Mouse (Mus musculus): ENCODE results near the gene B3galnt2. TPM values are rescaled to one million over a fixed set of nuclear protein-coding genes. Genes with fewer than 3 reads are reported as not detected.
"Not testable (repeated sequence)": the region's sequence is repeated elsewhere in the genome, so short reads cannot be mapped to it uniquely, and the experiment has no call there.

The B3galnt2 gene
- polyA plus RNA-seq, 1 experiment from 2014 or later = 49.4 TPM

DNA sequence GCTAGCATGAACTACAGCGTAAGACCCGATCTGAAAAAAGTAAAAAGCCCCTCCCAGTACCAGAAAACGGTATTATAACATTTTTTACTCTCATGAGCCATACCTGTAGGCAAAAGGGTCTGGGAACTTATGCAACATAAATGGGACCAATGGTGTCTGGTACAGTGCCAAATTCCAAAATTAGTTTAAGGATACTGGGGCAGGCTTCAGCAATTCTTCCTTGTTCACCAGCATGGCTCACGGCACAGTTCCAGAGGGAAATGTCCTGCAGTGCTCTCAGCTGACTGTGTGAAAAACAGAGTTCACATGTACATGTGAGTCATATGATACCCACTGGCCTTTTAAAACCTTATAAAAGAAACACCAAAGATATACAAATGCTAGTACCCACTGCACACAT, 60.3 kb downstream of the B3galnt2 start:
- H3K9me3 ChIP-seq (ENCODE audit: control insufficient read depth, low read length) = no peaks in the 10 kb centered on the region
- no peaks in the 10 kb centered on the region; the same call in 1 of the 2 replicates for H3K36me3 ChIP-seq (ENCODE audit: control insufficient read depth, insufficient read depth, low read length)
- no peaks in the 10 kb centered on the region for H3K27me3 ChIP-seq (ENCODE audit: control insufficient read depth, insufficient read depth, low read length)
- no peaks in the 10 kb centered on the region for H3K4me1 ChIP-seq (ENCODE audit: control insufficient read depth, insufficient read depth, low read length)
- H3K27ac ChIP-seq (replicated peaks; ENCODE audit: low read depth, low read length) = no peak overlapping the region
- ATAC-seq (ENCODE audit: insufficient number of reproducible peaks, low FRiP score, low TSS enrichment, low read depth) = no peak
- no peak for DNase-seq (ENCODE audit: low spot score)
- H3K9ac ChIP-seq (ENCODE audit: low read length) = no peak overlapping the region
- no peak overlapping the region for H3K4me2 ChIP-seq (ENCODE audit: low read depth, severe bottlenecking)
- H3K4me3 ChIP-seq (ENCODE audit: low read depth, low read length) = no peak overlapping the region
- 91% methylated on average over 4 of the region's 4 CpGs for WGBS

DNA sequence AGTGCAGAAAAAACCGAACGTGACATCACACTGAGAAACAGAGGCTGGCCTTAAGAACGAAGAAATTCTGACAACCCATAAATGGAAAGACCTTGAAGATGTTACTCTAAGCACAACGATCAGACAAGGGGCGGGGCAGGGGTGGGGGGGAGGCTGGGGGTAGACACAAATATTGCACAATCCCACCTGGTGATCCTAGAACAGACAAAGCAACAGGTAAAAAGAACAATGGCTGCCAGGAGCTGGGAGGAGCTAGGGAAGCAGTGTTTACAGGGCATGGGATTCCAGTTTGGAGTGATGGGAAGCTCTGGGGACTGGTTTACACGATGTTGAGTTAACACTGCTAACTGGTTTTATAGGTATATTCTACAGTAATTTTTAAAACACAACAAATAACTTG, 61.3 kb downstream of the B3galnt2 start:
- ATAC-seq (ENCODE audit: insufficient number of reproducible peaks, low FRiP score, low TSS enrichment, low read depth) (no peak), DNase-seq (ENCODE audit: low spot score) (no peak)
- H3K4me2 ChIP-seq (ENCODE audit: low read depth, severe bottlenecking) = no peak overlapping the region
- H3K9me3 ChIP-seq (ENCODE audit: control insufficient read depth, low read length) = no peaks in the 10 kb centered on the region
- H3K27me3 ChIP-seq (ENCODE audit: control insufficient read depth, insufficient read depth, low read length) = no peaks in the 10 kb centered on the region
- no peak overlapping the region for H3K27ac ChIP-seq (replicated peaks; ENCODE audit: low read depth, low read length)
- H3K36me3 ChIP-seq (ENCODE audit: control insufficient read depth, insufficient read depth, low read length) = no peaks in the 10 kb centered on the region; the same call in 1 of the 2 replicates
- no peak overlapping the region for H3K4me3 ChIP-seq (ENCODE audit: low read depth, low read length)
- H3K4me1 ChIP-seq (ENCODE audit: control insufficient read depth, insufficient read depth, low read length) = no peaks in the 10 kb centered on the region
- no peak overlapping the region for H3K9ac ChIP-seq (ENCODE audit: low read length)
- WGBS = 95% methylated on average over 6 of the region's 6 CpGs

DNA sequence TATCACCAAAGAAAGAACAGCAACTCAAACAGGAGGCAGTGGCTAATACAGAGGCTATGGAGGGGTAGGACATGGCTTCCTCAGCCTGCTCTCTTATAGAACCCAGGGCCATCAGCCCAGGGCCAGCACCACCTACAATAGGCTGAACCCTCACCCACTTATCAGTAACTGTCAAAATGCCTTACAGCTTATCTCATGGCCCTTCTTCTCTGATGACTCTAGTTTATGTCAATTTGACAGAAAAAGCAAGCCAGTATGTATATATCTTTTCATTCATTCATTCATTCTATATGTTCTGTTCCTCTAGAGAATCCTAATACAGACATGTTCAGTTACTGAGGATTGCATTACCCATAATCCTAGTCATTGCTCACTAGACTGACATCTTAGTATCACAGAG, 64.0 kb downstream of the B3galnt2 start:
- no peak overlapping the region for H3K27ac ChIP-seq (replicated peaks; ENCODE audit: low read depth, low read length)
- H3K4me3 ChIP-seq (ENCODE audit: low read depth, low read length) = no peak overlapping the region
- ATAC-seq (ENCODE audit: insufficient number of reproducible peaks, low FRiP score, low TSS enrichment, low read depth) (no peak), DNase-seq (ENCODE audit: low spot score) (no peak)
- no peak overlapping the region for H3K9ac ChIP-seq (ENCODE audit: low read length)
- H3K4me2 ChIP-seq (ENCODE audit: low read depth, severe bottlenecking) = no peak overlapping the region
- H3K4me1 ChIP-seq (ENCODE audit: control insufficient read depth, insufficient read depth, low read length) = no peaks in the 10 kb centered on the region
- no peaks in the 10 kb centered on the region for H3K9me3 ChIP-seq (ENCODE audit: control insufficient read depth, low read length)
- H3K27me3 ChIP-seq (ENCODE audit: control insufficient read depth, insufficient read depth, low read length) = no peaks in the 10 kb centered on the region
- H3K36me3 ChIP-seq (ENCODE audit: control insufficient read depth, insufficient read depth, low read length) = no peaks in the 10 kb centered on the region; the same call in 1 of the 2 replicates

DNA sequence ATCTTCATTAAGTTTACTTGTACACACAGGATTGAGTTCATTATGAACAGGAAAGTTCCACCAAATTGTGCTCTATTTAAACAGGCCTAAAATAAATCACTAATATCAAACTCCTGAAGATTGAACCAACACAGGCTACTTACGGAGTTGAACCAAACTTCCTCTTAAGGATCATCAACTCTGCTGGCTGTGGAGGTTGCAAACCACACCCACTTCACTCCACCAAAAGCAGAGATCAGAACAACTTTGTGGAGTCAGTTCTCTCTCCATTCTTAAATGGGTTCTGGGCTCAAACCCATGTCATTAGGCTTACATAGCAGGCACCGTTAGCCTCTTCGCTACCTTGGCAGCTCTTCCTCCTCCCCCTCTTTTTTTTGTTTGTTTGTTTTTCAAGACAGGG, 64.6 kb downstream of the B3galnt2 start:
- Histone ChIP-seq H3K36me3 (ENCODE audit: control insufficient read depth, insufficient read depth, low read length) (no peaks in the 10 kb centered on the region; the same call in 1 of the 2 replicates), H3K9me3 (ENCODE audit: control insufficient read depth, low read length) (no peaks in the 10 kb centered on the region), H3K27me3 (ENCODE audit: control insufficient read depth, insufficient read depth, low read length) (no peaks in the 10 kb centered on the region)

DNA sequence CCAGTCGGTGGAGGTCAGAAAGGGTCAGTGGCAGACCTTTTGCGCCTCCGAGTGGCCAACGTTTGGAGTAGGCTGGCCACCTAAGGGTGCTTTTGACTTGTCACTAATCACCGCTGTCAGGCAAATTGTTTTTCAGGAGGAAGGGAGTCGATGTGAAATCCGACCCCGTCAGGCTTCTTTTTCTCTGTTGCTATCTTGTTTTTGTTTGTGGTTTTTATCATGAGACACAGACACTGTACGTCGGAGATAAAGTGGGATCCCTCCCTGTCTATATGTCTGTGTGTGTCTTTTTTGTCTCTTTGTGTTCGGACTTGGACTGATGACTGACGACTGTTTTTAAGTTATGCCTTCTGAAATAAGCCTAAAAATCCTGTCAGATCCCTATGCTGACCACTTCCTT, 67.1 kb downstream of the B3galnt2 start:
- not testable (repeated sequence) for H3K9ac ChIP-seq (ENCODE audit: low read length); H3K4me2 ChIP-seq (ENCODE audit: low read depth, severe bottlenecking); H3K36me3 ChIP-seq (ENCODE audit: control insufficient read depth, insufficient read depth, low read length); H3K27ac ChIP-seq (replicated peaks; ENCODE audit: low read depth, low read length); H3K9me3 ChIP-seq (ENCODE audit: control insufficient read depth, low read length); H3K4me3 ChIP-seq (ENCODE audit: low read depth, low read length); ATAC-seq (ENCODE audit: insufficient number of reproducible peaks, low FRiP score, low TSS enrichment, low read depth); H3K4me1 ChIP-seq (ENCODE audit: control insufficient read depth, insufficient read depth, low read length); H3K27me3 ChIP-seq (ENCODE audit: control insufficient read depth, insufficient read depth, low read length); DNase-seq (ENCODE audit: low spot score)
- WGBS = 89% methylated on average over 5 of the region's 12 CpGs

More for the DNA sequence above, 64.6 kb downstream of the B3galnt2 start:
- no peak for ATAC-seq (ENCODE audit: insufficient number of reproducible peaks, low FRiP score, low TSS enrichment, low read depth)
- no peak overlapping the region for H3K4me3 ChIP-seq (ENCODE audit: low read depth, low read length)
- 97% methylated on average over 3 of the region's 3 CpGs for WGBS
- H3K4me1 ChIP-seq (ENCODE audit: control insufficient read depth, insufficient read depth, low read length) = no peaks in the 10 kb centered on the region
- H3K9ac ChIP-seq (ENCODE audit: low read length) = no peak overlapping the region
- no peak for DNase-seq (ENCODE audit: low spot score)
- H3K4me2 ChIP-seq (ENCODE audit: low read depth, severe bottlenecking) = no peak overlapping the region
- H3K27ac ChIP-seq (replicated peaks; ENCODE audit: low read depth, low read length) = no peak overlapping the region

DNA sequence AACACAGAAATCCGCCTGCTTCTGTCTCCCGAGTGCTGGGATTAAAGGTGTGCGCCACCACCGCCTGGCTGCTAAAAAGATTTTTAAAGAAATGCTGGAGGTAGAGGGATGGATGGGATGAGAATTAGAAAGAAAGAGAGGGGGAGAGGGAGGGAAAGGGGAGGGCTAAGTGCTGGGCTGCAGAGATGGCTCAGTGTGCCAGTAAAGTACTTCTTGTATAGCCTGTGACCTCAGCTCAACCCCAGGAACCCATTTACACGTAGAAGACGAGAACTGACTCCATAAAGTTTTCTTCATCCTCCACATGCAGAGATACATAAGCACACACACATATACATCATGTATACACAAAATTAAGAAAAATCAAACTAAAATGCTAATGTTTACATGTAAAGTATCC, 71.3 kb downstream of the B3galnt2 start:
- H3K36me3 ChIP-seq (ENCODE audit: control insufficient read depth, insufficient read depth, low read length) = 0 out of 2 replicates have a peak, but pooled peaks cover 4% of the 10 kb centered on the region
- no peaks in the 10 kb centered on the region for H3K27me3 ChIP-seq (ENCODE audit: control insufficient read depth, insufficient read depth, low read length)
- no peak overlapping the region for H3K9ac ChIP-seq (ENCODE audit: low read length)
- no peak overlapping the region for H3K4me2 ChIP-seq (ENCODE audit: low read depth, severe bottlenecking)
- H3K27ac ChIP-seq (replicated peaks; ENCODE audit: low read depth, low read length) = no peak overlapping the region
- no peaks in the 10 kb centered on the region for H3K9me3 ChIP-seq (ENCODE audit: control insufficient read depth, low read length)
- H3K4me3 ChIP-seq (ENCODE audit: low read depth, low read length) = no peak overlapping the region
- DNase-seq (ENCODE audit: low spot score) (no peak), ATAC-seq (ENCODE audit: insufficient number of reproducible peaks, low FRiP score, low TSS enrichment, low read depth) (no peak)
- 91% methylated on average over 6 of the region's 6 CpGs for WGBS
- no peaks in the 10 kb centered on the region for H3K4me1 ChIP-seq (ENCODE audit: control insufficient read depth, insufficient read depth, low read length)

DNA sequence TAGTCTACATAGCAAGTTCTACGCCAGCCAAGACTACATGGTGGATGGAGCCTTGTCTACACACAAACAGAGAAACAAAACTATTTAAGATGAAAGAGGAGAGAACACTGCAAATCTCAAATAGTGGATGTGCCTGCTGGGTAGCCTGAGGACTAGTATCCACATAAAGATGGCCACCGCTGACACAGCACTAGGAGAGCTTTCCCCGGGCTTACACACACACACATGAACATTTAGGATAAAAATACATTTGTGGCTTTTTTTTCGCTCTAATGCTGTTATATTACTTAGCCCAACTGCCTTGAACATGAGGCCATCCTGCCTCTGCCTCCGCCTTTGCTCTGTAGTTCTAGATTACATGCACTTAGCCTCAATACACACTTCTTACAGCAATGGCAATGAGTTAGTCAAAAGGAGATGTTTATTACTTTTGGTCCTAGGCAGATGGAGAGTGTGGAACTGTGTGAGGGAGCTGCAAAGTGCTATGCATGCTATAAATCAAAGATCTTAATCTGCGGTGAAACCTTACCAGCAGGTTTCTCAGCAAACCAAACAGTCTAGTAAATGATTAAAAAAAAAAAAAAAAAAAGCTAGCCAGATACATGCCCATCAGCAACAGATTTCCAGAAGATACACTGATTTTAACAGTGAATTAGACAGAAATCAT, 72.0 kb downstream of the B3galnt2 start:
- DNase-seq (ENCODE audit: low spot score) (no peak), ATAC-seq (ENCODE audit: insufficient number of reproducible peaks, low FRiP score, low TSS enrichment, low read depth) (no peak)
- Histone ChIP-seq H3K9me3 (ENCODE audit: control insufficient read depth, low read length) (no peaks in the 10 kb centered on the region), H3K4me1 (ENCODE audit: control insufficient read depth, insufficient read depth, low read length) (no peaks in the 10 kb centered on the region), H3K4me3 (ENCODE audit: low read depth, low read length) (no peak overlapping the region), H3K4me2 (ENCODE audit: low read depth, severe bottlenecking) (no peak overlapping the region), H3K27ac (replicated peaks; ENCODE audit: low read depth, low read length) (no peak overlapping the region), H3K9ac (ENCODE audit: low read length) (no peak overlapping the region), H3K36me3 (ENCODE audit: control insufficient read depth, insufficient read depth, low read length) (0 out of 2 replicates have a peak, but pooled peaks cover 4% of the 10 kb centered on the region), H3K27me3 (ENCODE audit: control insufficient read depth, insufficient read depth, low read length) (no peaks in the 10 kb centered on the region)
- WGBS = 92% methylated on average over 6 of the region's 6 CpGs

DNA sequence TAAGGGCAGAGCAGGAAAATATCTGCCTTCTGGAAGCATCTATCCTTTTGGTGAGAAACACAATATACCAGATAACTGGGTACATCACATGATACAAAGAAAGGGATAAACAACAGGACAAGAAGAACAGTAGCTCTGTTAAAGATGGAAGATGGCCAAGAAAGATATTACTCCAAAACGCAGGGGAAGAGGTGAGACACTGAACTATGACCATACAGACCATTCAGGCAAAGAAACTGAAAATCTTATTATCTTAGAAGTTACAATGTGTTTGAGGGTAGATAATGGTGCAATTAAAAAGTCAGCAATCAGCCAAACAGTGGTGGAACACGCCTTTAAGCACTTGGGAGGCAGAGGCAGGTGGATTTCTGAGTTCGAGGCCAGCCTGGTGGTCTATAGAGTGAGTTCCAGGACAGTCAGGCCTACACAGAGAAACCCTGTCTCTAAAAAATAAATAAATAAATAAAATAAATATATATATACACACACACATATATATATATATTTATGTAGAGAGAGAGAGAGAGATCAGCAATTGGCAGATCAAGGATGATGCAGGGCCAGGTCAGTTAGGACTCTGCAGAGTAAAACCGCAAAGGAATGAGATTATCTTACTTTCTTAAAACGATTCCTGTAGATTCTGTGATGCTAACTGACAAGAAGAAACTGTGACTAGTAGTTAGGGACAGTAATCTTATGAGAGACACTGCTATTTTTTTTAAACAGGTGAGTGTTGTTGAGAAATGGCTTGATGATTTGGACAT, 79.2 kb downstream of the B3galnt2 start:
- no peak overlapping the region for H3K27ac ChIP-seq (replicated peaks; ENCODE audit: low read depth, low read length)
- H3K36me3 ChIP-seq (ENCODE audit: control insufficient read depth, insufficient read depth, low read length) = no peaks in the 10 kb centered on the region
- H3K4me2 ChIP-seq (ENCODE audit: low read depth, severe bottlenecking) = no peak overlapping the region
- no peak overlapping the region for H3K4me3 ChIP-seq (ENCODE audit: low read depth, low read length)
- no peaks in the 10 kb centered on the region for H3K27me3 ChIP-seq (ENCODE audit: control insufficient read depth, insufficient read depth, low read length)
- WGBS = 94% methylated on average over 5 of the region's 5 CpGs
- no peak overlapping the region for H3K9ac ChIP-seq (ENCODE audit: low read length)
- DNase-seq (ENCODE audit: low spot score) (no peak), ATAC-seq (ENCODE audit: insufficient number of reproducible peaks, low FRiP score, low TSS enrichment, low read depth) (no peak)
- no peaks in the 10 kb centered on the region for H3K9me3 ChIP-seq (ENCODE audit: control insufficient read depth, low read length)
- H3K4me1 ChIP-seq (ENCODE audit: control insufficient read depth, insufficient read depth, low read length) = no peaks in the 10 kb centered on the region

Data from limb, embryonic 11.5 days (tissue).